Mouse (Mus musculus) kidney, embryonic 14.5 days (tissue): ENCODE measurements at regions not wholly inside any gene's neighbourhood (a gene's known extent, or its start where the extent isn't known, plus 50 kb on each side); places are given as distances from the start of the nearest gene placed in this dataset.

Source experiments
- ATAC-seq: fragments of 200-750 bp; cut with Nextera tagmentation; 2 replicates; pipeline ENCODE4 v1.8.0; 2017; ENCODE audit warnings: moderate number of reproducible peaks, mild to moderate bottlenecking, moderate TSS enrichment, moderate library complexity; ENCODE audit not compliant: low FRiP score, low TSS enrichment
- H3K27ac ChIP-seq: fragments of 300-500 bp; sonication (generic); 2 replicates; pipeline ENCODE4 v1.5.1; 2014; ENCODE audit warnings: low read depth, mild to moderate bottlenecking, low read length, moderate library complexity, mixed read lengths
- H3K27me3 ChIP-seq: fragments of 300-500 bp; sonication (generic); 2 replicates; pipeline ENCODE4 v1.6.1; 2014; ENCODE audit warnings: mild to moderate bottlenecking, low read length; ENCODE audit not compliant: control insufficient read depth, insufficient read depth
- H3K36me3 ChIP-seq: fragments of 300-500 bp; sonication (generic); 2 replicates; pipeline ENCODE4 v1.6.1; 2014; ENCODE audit warnings: low read length, mixed read lengths; ENCODE audit not compliant: control insufficient read depth, insufficient read depth
- H3K4me1 ChIP-seq: fragments of 300-500 bp; sonication (generic); 2 replicates; pipeline ENCODE4 v1.6.1; 2014; ENCODE audit warnings: low read length, mixed read lengths; ENCODE audit not compliant: control insufficient read depth, insufficient read depth
- H3K4me2 ChIP-seq: fragments of 300-500 bp; sonication (generic); replicated peaks from 2 replicates; pipeline ENCODE4 v1.6.1; 2014; ENCODE audit warnings: low read depth, mild to moderate bottlenecking, low read length
- H3K4me3 ChIP-seq: fragments of 300-500 bp; sonication (generic); 2 replicates; pipeline ENCODE4 v1.5.1; 2014; ENCODE audit warnings: mild to moderate bottlenecking, low read length
- H3K9ac ChIP-seq: fragments of 300-500 bp; sonication (generic); 2 replicates; pipeline ENCODE4 v1.6.1; 2014; ENCODE audit warnings: low read depth, mild to moderate bottlenecking, low read length, moderate library complexity
- H3K9me3 ChIP-seq: fragments of 300-500 bp; sonication (generic); 2 replicates; pipeline ENCODE4 v1.6.1; 2016; ENCODE audit warnings: low read length; ENCODE audit not compliant: control insufficient read depth
- WGBS: fragments of 180-500 bp; shearing (Covaris S2); extraction: QIAGEN DNeasy Blood & Tissue Kit; methylation state at CpG from one replicate; pipeline ENCODE4 v1.1.7; 2014; 5-methylcytosine and 5-hydroxymethylcytosine counted together

- H3K27me3 ChIP-seq = no peaks in the 10 kb centered on the region
- no peak overlapping the region for H3K27ac ChIP-seq
- H3K4me3 ChIP-seq = no peak overlapping the region
- H3K9ac ChIP-seq = no peak overlapping the region
- no peak for ATAC-seq
- H3K4me2 ChIP-seq = no peak overlapping the region
- H3K36me3 ChIP-seq = no peaks in the 10 kb centered on the region
- 0 out of 2 replicates have a peak, but pooled peaks cover 3% of the 10 kb centered on the region for H3K9me3 ChIP-seq
- H3K4me1 ChIP-seq = no peaks in the 10 kb centered on the region
- WGBS = 76% methylated on average over 11 of the region's 11 CpGs
These were observed 83.0 kb upstream of the Tsc22d1 start for GRCm38 (mm10) chr14:76331497-76332335.

- no peak for ATAC-seq
- Histone ChIP-seq H3K9me3 (0 out of 2 replicates have a peak, but pooled peaks cover 3% of the 10 kb centered on the region), H3K36me3 (no peaks in the 10 kb centered on the region), H3K4me3 (no peak overlapping the region), H3K9ac (no peak overlapping the region), H3K4me1 (no peaks in the 10 kb centered on the region), H3K27ac (no peak overlapping the region), H3K4me2 (no peak overlapping the region), H3K27me3 (no peaks in the 10 kb centered on the region)
- WGBS = 68% methylated on average over 10 of the region's 10 CpGs
These were observed 82.4 kb upstream of the Tsc22d1 start for GRCm38 (mm10) chr14:76332336-76332703.

- H3K27me3 ChIP-seq = no peaks in the 10 kb centered on the region
- H3K27ac ChIP-seq = no peak overlapping the region
- H3K9ac ChIP-seq = no peak overlapping the region
- 90% methylated on average over 7 of the region's 7 CpGs for WGBS
- no peak overlapping the region for H3K4me2 ChIP-seq
- no peak overlapping the region for H3K4me3 ChIP-seq
- H3K9me3 ChIP-seq = no peaks in the 10 kb centered on the region
- no peak for ATAC-seq
- H3K4me1 ChIP-seq = no peaks in the 10 kb centered on the region
- no peaks in the 10 kb centered on the region for H3K36me3 ChIP-seq
These were observed 74.0 kb upstream of the Tsc22d1 start for GRCm38 (mm10) chr14:76340789-76341188.

DNA sequence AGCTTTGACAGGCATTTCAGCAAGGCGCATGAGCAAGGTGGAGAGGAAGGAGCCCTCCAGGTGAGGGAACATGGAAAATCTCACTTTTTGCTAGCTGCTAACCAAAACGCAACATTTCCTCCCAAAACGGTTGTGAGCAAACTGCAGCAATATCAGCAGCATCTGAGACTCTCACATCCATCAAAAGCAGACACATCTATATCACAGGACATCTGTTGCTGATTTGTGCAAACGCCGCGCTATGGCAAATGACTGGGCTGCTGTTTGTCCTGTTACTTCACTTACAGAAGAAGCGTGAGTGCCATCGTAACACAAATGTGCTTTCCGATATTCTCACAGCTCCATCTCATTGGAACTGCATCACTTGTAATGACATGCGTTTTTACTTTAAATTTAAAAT lies 73.5 kb upstream of the Tsc22d1 start:
- ATAC-seq = no peak
- Histone ChIP-seq H3K27ac (no peak overlapping the region), H3K4me2 (no peak overlapping the region), H3K4me1 (no peaks in the 10 kb centered on the region), H3K27me3 (no peaks in the 10 kb centered on the region), H3K9me3 (no peaks in the 10 kb centered on the region), H3K9ac (no peak overlapping the region), H3K36me3 (no peaks in the 10 kb centered on the region), H3K4me3 (no peak overlapping the region)
- 91% methylated on average over 10 of the region's 10 CpGs for WGBS

GRCm38 (mm10) chr14:76351856-76352255 lies 62.9 kb upstream of the Tsc22d1 start:
- Histone ChIP-seq H3K27me3 (no peaks in the 10 kb centered on the region), H3K4me2 (no peak overlapping the region), H3K4me1 (no peaks in the 10 kb centered on the region), H3K4me3 (no peak overlapping the region), H3K36me3 (no peaks in the 10 kb centered on the region), H3K9ac (no peak overlapping the region), H3K27ac (no peak overlapping the region), H3K9me3 (no peaks in the 10 kb centered on the region)
- ATAC-seq = no peak
- 54% methylated on average over 9 of the region's 9 CpGs for WGBS

DNA sequence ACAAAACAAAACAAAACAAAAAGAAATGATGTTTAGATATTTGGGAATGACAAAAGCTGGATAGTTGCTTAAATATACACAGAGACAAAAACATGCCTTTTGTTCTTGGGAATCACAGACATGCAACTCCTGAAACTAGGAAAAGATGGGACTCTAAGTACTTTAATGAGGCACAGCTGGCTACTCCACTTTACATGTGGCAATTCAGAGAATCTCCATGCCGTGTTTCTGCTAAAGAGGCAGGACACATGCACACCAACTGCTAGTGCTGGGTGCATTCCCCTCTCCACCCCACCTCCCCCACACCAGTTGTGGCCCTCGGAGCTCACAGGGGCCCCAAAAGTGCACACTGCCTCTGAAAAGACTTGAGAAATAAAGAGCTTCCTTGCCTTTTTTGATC lies 58.6 kb upstream of the Tsc22d1 start:
- Histone ChIP-seq H3K9me3 (no peaks in the 10 kb centered on the region), H3K27me3 (no peaks in the 10 kb centered on the region), H3K27ac (no peak overlapping the region), H3K4me1 (no peaks in the 10 kb centered on the region), H3K4me2 (no peak overlapping the region), H3K9ac (no peak overlapping the region), H3K36me3 (no peaks in the 10 kb centered on the region), H3K4me3 (no peak overlapping the region)
- 69% methylated on average over 2 of the region's 2 CpGs for WGBS
- ATAC-seq = no peak

DNA sequence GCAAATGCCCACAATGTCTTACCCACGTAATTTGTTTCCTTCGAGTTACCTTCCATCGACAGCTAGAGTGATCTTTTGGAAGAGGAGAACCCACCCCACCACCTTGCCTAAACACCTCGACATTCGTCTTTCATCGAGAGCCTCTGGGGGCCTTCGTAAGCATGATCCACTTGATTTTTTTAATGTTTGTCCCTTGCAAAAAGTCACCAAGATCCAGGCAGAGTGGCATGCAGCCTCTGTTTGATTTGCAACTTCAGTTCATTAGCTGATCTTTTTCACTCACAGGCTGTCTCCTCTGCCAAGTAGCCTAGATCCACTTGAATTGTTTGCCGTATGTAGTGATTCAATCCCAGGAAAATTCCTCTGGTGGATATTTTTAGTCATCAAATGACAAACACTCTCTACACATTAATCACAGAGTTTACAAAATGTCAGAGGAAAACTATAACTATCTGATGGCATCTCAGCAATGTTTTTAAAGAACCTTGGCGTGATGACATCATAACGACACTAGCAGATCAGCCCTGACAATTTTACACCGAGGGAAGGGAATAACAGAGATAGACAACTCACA lies 54.8 kb upstream of the Tsc22d1 start:
- no peaks in the 10 kb centered on the region for H3K36me3 ChIP-seq
- 92% methylated on average over 11 of the region's 11 CpGs for WGBS
- H3K27me3 ChIP-seq = no peaks in the 10 kb centered on the region
- no peak overlapping the region for H3K4me3 ChIP-seq
- no peaks in the 10 kb centered on the region for H3K9me3 ChIP-seq
- H3K4me1 ChIP-seq = 0 out of 2 replicates have a peak, but pooled peaks cover 2% of the 10 kb centered on the region
- no peak overlapping the region for H3K9ac ChIP-seq
- H3K4me2 ChIP-seq = no peak overlapping the region
- no peak for ATAC-seq
- no peak overlapping the region for H3K27ac ChIP-seq

- Histone ChIP-seq H3K9me3 (no peaks in the 10 kb centered on the region), H3K4me3 (no peak overlapping the region), H3K4me2 (no peak overlapping the region), H3K27me3 (no peaks in the 10 kb centered on the region), H3K9ac (no peak overlapping the region), H3K27ac (no peak overlapping the region), H3K36me3 (no peaks in the 10 kb centered on the region), H3K4me1 (0 out of 2 replicates have a peak, but pooled peaks cover 2% of the 10 kb centered on the region)
- no peak for ATAC-seq
- WGBS = 96% methylated on average over 4 of the region's 4 CpGs
These were observed 50.7 kb upstream of the Tsc22d1 start for GRCm38 (mm10) chr14:76364034-76364433.
